Mouse (Mus musculus) lung, adult 2 months (tissue): Measurements from ENCODE around the gene Enpp7. TPM values are rescaled to one million over a fixed set of nuclear protein-coding genes. Genes with fewer than 3 reads are reported as not detected.

Source experiments
- DNase-seq: peaks from one replicate; pipeline ENCODE4 v3.0.0; 2022
- H3K4me1 ChIP-seq: fragments of 200-500 bp; 2 replicates; pipeline ENCODE4 v1.6.1; 2011; ENCODE audit warnings: low read length; ENCODE audit not compliant: control insufficient read depth, insufficient read depth
- H3K4me3 ChIP-seq: fragments of 200-500 bp; replicated peaks from 2 replicates; pipeline ENCODE3; 2011; ENCODE audit warnings: low read depth, mild to moderate bottlenecking, control low read depth, low read length; ENCODE audit errors: extremely low read depth
- CTCF ChIP-seq: fragments of 200-500 bp; IDR thresholded peaks from 2 replicates; pipeline ENCODE4 v1.5.1; 2011; ENCODE audit warnings: mild to moderate bottlenecking, low read length, control low read depth; ENCODE audit not compliant: insufficient read depth
- POLR2A ChIP-seq: fragments of 200-500 bp; IDR thresholded peaks from 2 replicates; pipeline ENCODE4 v1.6.1; 2011; ENCODE audit warnings: low read depth, mild to moderate bottlenecking, control low read depth, low read length, borderline replicate concordance; ENCODE audit errors: extremely low read depth
- WGBS: fragments of 180-500 bp; shearing (Covaris S2); methylation state at CpG from one replicate; pipeline ENCODE4 v1.1.7; 2018; 5-methylcytosine and 5-hydroxymethylcytosine counted together
- polyA plus RNA-seq: library from polyadenylated mRNA; depleted of rRNA; stranded (reverse); fragments of >200 nt; gene quantifications from 2 replicates; pipeline ENCODE4 v1.2.3, GENCODE M21; 2012; rRNA removed

Enpp7 gene
- polyA plus RNA-seq, 1 experiment: 0.13 TPM

GRCm38 (mm10) chr11:119040600-119041324 lies 52.8 kb downstream of the Enpp7 start, which contains the start of gene Cbx8:
TSS of gene Cbx8 (minus strand) at chr11:119040969.
- H3K4me3 ChIP-seq: peak within 1 kb of the TSS; percentile 74
- peaks cover 14% of the 10 kb centered on the region for H3K4me1 ChIP-seq
- under 1% methylated on average over 62 of the region's 63 CpGs for whole genome bisulfite sequencing
- DNase-seq: peak; percentile 99
- TF ChIP-seq POLR2A (peak; percentile 94; the same call in 1 of the 2 replicates), CTCF (no peak)

GRCm38 (mm10) chr11:119041325-119041716 lies 53.3 kb downstream of the Enpp7 start:
- Histone ChIP-seq H3K4me3 (peak overlapping the region; percentile 74), H3K4me1 (peaks cover 15% of the 10 kb centered on the region)
- under 1% methylated on average over 31 of the region's 31 CpGs for WGBS
- TF ChIP-seq CTCF (no peak), POLR2A (no peak)
- no peak for DNase-seq

- no peak overlapping the region for H3K4me3 ChIP-seq
- no peak for DNase-seq
- no peak for TF ChIP-seq CTCF
- no peak for TF ChIP-seq POLR2A
- H3K4me1 ChIP-seq: peaks cover 20% of the 10 kb centered on the region
- whole genome bisulfite sequencing: 3% methylated on average over 31 of the region's 31 CpGs
Observed at GRCm38 (mm10) chr11:119041750-119042465, 53.9 kb downstream of the Enpp7 start.

Other genes starting within 250 kb of the Enpp7 start
- 1.3 and 1.9 TPM in 2 replicates for gene Rbfox3, start 76.6 kb upstream of the Enpp7 start, polyA plus RNA-seq
- 2.9 and 4.4 TPM in 2 replicates for gene Cbx2, start 34.8 kb downstream of the Enpp7 start, polyA plus RNA-seq
- 3.8 and 3.9 TPM in 2 replicates for gene Cbx8, start 52.8 kb downstream of the Enpp7 start, polyA plus RNA-seq
- gene Cbx4, start 98.0 kb downstream of the Enpp7 start, polyA plus RNA-seq: 16.2 and 16.8 TPM in 2 replicates
- gene Tbc1d16, start 240.3 kb downstream of the Enpp7 start, polyA plus RNA-seq: 15.8 and 17.6 TPM in 2 replicates
- gene Ccdc40, start 240.4 kb downstream of the Enpp7 start, polyA plus RNA-seq: 9.7 and 12.0 TPM in 2 replicates